Mouse (Mus musculus) olfactory bulb, adult 2 months (tissue): ENCODE results near the gene Polr1d.

Experiments used
- CTCF ChIP-seq: fragments of 200-500 bp; IDR thresholded peaks from 2 replicates; pipeline ENCODE4 v1.5.1; 2012; ENCODE audit warnings: low read depth, mild to moderate bottlenecking, low read length, moderate library complexity; ENCODE audit not compliant: insufficient read depth
- POLR2A ChIP-seq: fragments of 200-500 bp; IDR thresholded peaks from 2 replicates; pipeline ENCODE4 v1.6.1; 2012; ENCODE audit warnings: mild to moderate bottlenecking, low read depth, low read length, moderate library complexity; ENCODE audit not compliant: insufficient read depth

- TF ChIP-seq CTCF (no peak), POLR2A (no peak)
These were observed 44.3 kb downstream of the Polr1d start for GRCm38 (mm10) chr5:147121146-147121545.
